Mouse (Mus musculus) heart, postnatal 0 days (tissue): ENCODE measurements at regions not wholly inside any gene's neighbourhood (a gene's known extent, or its start where the extent isn't known, plus 50 kb on each side); places are given as distances from the start of the nearest gene placed in this dataset.

Experiments
- CTCF ChIP-seq: IDR thresholded peaks from 2 replicates; pipeline ENCODE4 v1.5.1; 2016; ENCODE audit warnings: antibody characterized with exemption, control low read depth, low read depth
- EP300 ChIP-seq: IDR thresholded peaks from 2 replicates; pipeline ENCODE4 v1.6.1; 2016; ENCODE audit warnings: antibody characterized with exemption, low read depth

- TF ChIP-seq CTCF, result no peak
- no peak for TF ChIP-seq EP300
Measured at GRCm38 (mm10) chr8:91909637-91910383, 107.9 kb upstream of the Irx3 start.
